Mouse (Mus musculus): ENCODE measurements around the gene Lhfpl2.

The Lhfpl2 gene

GRCm38 (mm10) chr13:94057563-94058560, at the start of gene Lhfpl2:
Gene Lhfpl2 (plus strand): TSS chr13:94057796.
- no peak for DNase-seq

- no peak for DNase-seq
These were observed 45.5 kb upstream of the Lhfpl2 start for GRCm38 (mm10) chr13:94011996-94012575.

GRCm38 (mm10) chr13:94013986-94014385, 43.6 kb upstream of the Lhfpl2 start:
- DNase-seq, result no peak

GRCm38 (mm10) chr13:94024575-94024974, 33.0 kb upstream of the Lhfpl2 start:
- peak; percentile 37 for DNase-seq

DNA sequence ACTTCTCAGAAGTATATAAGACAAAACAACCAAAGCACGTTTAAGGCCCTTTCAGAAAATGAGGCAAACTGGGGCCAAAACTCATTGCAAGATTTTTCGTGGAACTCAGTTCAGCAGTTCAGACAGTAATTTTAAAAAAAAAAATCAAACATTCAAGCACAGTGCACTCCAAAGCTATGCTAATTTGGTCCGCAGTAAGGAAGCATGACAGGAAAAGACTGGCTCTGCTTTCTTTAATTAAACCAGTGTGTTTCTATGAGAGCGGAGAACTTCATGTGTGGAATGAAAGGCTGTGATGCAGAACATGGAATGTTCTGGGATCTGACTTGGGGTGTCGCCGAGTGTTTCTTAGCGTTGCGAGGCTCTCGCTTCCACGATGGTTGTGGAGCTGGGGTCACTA, 28.4 kb upstream of the Lhfpl2 start:
- no peak for DNase-seq

DNA sequence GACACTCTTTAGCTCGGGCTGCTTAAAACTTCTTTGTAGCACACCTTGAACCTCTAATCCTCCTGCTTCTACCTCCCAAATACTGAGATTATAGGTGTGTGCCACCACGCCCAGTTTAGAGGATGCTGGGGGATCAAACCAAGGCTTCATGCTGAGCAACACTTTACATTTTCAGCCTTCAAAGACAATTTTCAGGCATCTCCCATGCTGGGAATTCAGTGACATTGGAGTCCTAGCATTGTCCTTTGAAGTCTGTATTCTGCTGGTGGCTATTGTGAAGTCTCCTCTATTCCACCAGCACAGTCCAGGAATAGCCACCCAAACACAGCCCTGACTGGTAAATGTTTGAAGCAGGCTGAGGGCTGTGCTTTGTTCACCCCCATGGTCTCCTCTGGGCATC, 27.0 kb upstream of the Lhfpl2 start:
- no peak for DNase-seq

DNA sequence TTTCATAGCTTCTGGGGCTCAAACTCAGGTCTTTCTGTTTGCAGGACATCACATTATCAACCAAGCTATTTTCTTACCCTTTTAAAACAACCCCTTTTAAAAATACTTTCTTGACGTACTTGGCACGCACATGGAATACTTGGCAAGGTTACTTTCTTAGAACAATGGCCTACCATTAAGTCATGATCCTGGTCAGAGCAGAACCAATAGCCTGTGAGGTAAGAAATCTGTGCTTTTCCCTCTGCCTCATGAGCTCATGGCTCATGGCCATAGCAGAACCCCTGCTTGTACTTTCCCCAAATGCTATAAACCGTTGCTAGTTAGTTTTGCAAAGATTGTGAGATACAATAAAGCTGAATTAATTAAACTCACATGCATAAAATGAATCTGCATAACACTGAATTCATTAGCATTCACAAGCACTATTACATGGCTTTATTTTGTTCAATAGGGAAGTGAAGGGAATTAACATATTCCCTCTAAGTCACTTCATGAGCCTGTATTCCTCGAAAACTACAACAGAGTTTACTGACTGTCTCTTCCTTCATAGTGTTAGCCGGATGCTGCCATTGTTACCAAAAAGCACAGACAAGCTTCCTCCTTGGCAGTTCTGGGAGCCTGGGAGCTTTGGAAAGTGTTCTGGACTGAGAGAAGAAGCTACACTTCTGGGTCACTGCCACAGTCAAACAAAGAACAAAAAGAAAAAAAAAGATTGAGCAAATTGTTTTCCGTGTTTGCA, 20.1 kb upstream of the Lhfpl2 start:
- no peak for DNase-seq

DNA sequence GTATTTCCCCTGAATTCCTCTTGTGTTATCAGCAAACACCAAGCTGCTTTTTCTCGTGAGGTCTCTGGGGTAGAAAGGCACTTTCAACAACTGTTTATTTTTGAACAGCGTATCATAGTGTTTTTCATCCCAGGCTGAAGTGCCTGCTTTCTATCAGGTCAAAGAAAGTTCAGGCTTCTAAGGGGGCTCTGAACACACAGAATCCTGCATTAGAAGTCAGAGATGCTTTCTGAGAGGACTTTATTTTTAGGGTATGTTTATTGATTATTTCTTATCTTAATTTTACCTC, 19.6 kb upstream of the Lhfpl2 start:
- DNase-seq, result no peak

DNA sequence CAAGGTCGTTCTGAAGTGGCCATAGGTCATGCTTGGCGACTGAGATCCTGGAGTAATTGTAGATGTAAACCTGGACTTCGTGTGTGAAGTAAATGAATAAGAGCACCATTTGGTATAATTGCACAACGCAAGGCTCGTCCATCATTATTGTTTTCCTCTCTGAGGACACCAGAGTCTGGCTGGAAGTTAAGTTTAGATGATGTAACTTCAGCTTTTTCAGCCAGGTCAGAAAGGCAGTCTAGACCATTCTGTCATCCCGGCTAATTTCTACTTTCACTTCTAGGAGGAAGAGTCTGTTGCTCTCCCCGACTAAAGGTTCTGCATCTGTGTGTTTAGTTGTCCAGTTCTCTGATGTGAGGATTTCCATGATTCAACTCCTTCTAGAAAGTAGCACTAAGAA, 7.6 kb upstream of the Lhfpl2 start:
- no peak for DNase-seq

DNA sequence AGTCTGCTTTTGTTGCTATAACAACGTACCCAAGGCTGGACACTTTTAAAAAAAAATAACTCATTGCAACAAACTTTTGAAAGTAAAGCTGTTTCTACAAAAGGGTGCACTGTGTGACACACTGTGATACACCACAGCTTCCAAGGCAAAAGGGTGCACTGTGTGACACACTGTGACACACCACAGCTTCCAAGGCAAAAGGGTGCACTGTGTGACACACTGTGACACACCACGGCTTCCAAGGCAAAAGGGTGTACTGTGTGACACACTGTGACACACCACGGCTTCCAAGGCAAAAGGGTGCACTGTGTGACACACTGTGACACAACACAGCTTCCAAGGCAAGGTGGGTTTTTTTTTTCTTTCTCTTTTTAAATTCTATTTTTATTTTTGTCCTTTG, 6.8 kb upstream of the Lhfpl2 start:
- no peak for DNase-seq

- DNase-seq, result no peak
These were observed 497 bp upstream of the Lhfpl2 start for GRCm38 (mm10) chr13:94057036-94057562.

GRCm38 (mm10) chr13:94058642-94059222, 1.1 kb downstream of the Lhfpl2 start:
- DNase-seq, result no peak

DNA sequence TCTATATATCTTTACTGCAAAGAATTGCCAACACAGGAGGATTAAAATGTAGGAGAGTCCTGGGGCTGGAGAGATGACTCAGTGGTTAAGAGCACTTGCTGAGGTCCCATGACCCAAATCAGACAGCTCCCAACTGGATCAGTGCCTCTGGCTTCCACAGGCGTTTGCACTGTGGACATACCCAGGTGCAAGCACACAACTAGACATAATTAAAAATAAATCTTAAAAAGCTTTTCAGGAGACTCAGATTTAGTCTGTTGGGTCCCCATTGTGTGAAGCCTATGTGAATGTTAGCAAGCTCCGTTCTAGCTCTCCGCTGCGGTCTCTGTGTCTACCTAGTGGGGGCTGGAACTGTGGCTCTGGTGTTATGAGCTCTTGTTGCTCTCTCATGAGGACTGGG, 1.8 kb downstream of the Lhfpl2 start:
- no peak for DNase-seq

- DNase-seq, result no peak
These were observed 2.2 kb downstream of the Lhfpl2 start for GRCm38 (mm10) chr13:94059778-94060177.

GRCm38 (mm10) chr13:94060461-94060860, 2.9 kb downstream of the Lhfpl2 start:
- no peak for DNase-seq

DNA sequence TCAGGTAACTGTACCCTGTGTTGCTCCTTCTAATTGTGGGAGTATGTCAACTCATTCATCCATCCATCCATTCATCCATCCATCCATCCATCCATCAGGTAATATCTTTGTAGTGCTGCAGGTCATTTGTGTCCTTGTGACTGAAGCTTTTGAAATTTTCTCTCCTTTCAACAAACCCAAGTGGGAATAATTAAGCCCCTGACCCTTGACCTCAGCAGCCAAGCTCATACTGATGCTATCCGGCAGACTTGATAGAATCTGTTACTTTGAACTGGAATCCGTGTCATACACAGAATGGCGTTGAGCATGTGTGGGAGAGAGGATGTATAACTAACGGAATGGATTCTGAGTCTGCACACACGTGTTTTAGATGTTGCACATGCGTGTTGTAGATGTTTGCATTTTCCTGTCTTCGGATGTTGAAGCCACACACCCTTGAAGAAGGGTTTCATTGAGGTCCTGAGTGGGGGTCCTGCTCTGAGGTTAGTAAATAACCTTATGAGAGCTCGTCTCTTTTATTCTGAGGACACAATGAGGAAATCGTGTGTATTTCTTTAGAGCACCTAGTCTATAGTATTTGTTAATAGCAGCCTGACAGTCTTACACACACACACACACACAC, 3.8 kb downstream of the Lhfpl2 start:
- DNase-seq, result no peak

DNA sequence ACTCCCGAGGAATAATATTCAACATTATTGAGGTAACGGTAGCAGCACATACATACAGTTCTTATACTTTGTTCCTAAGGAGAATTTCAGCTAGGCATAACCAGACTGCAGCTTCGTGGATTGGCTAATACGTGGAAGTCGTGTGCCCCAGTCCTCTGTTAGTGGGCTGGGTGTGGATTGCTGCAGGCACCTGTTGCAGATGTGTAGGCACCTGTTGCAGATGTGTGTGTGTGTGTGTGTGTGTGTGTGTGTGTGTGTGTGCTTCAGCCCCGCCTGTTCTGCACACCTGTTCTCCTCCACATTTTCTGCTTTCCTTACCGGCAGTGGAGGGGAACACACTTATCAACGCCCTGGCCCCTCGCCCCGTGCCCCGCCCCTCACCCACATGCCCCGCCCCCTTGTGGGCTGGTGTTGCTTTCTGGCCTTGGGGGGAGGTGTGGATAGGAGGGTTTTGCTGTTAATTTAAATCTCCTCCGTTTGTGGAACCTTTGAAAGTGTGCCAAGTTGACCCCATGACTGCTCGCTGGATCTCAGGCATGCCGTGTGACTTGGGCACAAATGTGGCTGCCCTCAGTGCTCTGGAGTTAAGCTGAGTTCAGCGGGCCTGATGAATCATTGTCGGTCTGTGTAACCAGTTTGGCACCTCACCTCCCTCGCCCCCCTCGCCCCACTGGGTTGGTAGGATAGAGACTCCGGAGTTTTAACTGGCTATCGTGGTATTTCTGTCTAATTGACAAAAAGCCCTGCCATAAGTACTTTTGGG, 4.9 kb downstream of the Lhfpl2 start:
- no peak for DNase-seq

- DNase-seq, result no peak
These were observed 5.6 kb downstream of the Lhfpl2 start for GRCm38 (mm10) chr13:94063156-94063555.

DNA sequence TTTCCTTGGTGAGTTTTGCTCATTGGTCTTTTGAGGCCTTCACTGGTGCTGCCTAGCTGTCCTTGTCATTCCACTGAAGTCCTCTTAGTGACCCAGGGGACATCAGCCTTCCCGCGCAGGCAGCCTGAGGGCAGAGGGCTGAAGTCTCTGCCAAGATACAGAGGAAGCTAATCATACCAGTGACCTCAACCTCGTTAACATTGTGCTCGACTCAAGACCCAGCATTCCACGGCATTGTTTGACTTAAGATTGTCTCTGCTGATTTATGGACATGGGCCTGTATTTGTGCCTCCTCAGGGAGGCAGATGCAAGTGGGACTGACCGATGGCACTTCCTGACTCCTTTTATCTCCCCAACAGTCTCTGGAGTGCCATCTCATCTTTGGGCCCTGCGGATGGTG, 7.0 kb downstream of the Lhfpl2 start:
- DNase-seq, result no peak

GRCm38 (mm10) chr13:94065276-94066050, 7.9 kb downstream of the Lhfpl2 start:
- DNase-seq, result no peak

DNA sequence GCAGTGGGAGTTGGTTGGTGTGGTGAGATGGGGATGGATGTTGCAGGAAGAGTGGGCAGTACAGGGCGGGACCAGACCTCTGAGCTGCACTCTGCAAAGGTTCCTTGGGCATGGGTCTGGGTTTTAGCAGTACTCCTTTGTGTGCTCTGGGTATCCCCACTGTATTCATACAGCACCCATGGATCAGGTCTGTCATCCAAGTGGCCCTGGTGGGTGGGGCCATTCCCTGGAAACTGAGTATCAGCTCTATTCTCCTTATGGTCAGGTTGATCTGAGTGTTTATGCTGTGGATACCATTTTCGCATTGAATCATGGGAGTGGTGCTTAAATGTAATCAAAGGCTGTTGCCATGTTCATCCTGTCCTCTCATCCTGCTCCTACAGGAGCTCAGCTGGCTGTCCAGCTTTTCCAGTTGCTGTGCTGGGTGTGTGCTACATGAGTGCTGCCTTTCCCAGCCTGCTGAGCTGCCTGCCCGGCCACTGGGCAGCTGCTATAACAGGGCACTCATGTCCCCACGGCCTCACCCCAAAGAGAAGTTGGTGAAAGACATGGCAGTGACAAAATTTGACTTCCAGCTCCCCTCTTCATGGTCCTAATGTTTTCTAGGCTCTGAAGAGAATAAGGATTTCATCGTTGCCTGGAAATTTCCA, 9.2 kb downstream of the Lhfpl2 start:
- no peak for DNase-seq

Measured in cerebellum, adult 9-11 months (tissue).